Mouse (Mus musculus): ENCODE measurements around the gene Atp8b2.
A peak's percentile ranks its signal among the peaks of the same experiment; 100 is the strongest.

Gene Atp8b2

DNA sequence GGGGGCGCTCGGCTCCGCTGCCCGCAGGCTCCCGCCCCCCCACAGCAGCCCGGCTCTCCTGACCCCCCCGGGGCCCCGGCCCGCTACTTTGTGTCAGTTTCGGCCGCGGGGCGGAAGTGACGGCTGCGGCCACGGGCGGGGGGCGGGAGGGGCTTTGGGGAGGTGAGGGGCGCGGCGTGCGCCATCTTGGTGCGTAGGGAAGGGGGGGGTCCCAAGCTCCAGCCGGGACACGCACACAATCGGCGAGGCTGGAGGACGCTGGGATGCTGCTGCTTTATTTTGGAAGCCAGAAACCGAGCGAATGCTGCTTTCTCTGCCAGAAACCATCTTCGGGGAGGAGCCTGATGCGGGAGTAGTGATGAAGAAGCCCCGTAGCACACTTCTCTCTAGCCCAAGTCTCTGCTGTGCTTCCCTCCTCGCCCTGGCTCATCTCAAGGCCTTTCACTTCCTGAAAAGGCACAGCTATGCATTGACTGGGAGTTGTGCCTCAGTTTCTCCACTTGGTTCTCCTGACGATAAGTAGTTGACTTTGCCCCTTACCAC lies at the start of gene Atp8b2:
TSS of gene Atp8b2 (minus strand) at position 288 of the 543 bp plus-strand sequence.
- DNase-seq (ENCODE audit: low read depth, low spot score), result peak; percentile 69

GRCm38 (mm10) chr3:90010291-90010690 lies 47.0 kb upstream of the Atp8b2 start:
- DNase-seq (ENCODE audit: low read depth, low spot score), result no peak

DNA sequence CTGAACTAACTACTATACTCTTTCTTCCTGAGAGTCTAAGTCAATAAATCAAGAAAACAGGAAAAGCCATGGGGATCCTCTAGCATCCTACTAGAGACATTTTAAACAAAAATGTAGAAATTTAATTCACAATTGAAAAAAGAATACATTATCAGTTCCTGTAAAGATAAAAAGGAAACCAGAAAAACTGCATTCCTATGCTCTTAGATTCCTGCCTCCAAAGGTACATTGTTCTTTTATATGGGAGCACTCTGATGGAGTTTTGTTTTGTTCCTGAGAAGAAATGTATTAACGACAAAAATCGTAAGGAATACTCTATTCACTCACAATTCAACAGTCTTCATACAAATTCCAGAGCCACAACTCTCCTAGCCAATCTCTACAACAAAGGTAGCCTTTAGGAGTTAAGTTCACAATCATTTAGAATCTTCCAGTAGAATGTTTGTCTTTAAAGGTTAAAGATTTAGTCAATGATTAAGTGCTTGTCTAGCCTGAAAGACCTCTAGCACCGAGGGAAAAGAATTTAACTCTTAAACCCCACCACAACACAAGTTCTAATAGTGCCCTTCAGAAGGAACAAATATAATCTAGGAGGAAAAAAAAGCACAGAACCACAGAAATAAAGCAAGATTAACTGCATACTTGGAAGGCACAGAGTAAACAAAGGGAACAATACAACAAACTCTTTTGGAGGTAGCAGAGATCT lies 40.9 kb upstream of the Atp8b2 start:
- no peak for DNase-seq (ENCODE audit: low read depth, low spot score)

- no peak for DNase-seq (ENCODE audit: low read depth, low spot score)
These were observed 36.5 kb upstream of the Atp8b2 start for GRCm38 (mm10) chr3:89999830-90000229.

- no peak for DNase-seq (ENCODE audit: low read depth, low spot score)
These were observed 35.8 kb upstream of the Atp8b2 start for GRCm38 (mm10) chr3:89999090-89999489.

DNA sequence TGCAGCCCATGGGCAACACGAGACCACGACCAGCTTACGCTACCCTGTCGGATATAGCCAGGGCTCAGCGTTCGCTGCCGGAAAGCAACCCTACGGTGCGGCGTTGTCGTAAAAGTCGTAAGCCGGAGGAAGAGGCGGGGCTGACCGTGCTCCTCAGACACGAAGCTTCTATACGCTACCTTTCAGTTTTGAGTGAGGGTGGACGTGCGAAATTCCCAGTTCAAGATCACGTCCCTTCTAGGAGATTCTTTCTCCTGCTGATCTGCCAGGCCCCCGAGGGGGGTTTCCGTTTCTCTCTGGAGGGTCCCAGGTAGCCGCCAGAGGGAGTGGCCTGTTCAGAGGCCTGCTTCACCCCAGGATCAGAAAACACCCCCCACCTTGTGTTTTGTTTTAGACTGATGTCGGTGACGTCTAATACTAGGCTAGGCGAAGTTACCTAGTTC lies 35.3 kb upstream of the Atp8b2 start, which contains the start of gene Hax1:
TSS of gene Hax1 (minus strand) at position 169 of the 443 bp plus-strand sequence.
- peak; percentile 98 for DNase-seq (ENCODE audit: low read depth, low spot score)

- peak; percentile 76 for DNase-seq (ENCODE audit: low read depth, low spot score)
These were observed 34.6 kb upstream of the Atp8b2 start for GRCm38 (mm10) chr3:89997791-89998495.

DNA sequence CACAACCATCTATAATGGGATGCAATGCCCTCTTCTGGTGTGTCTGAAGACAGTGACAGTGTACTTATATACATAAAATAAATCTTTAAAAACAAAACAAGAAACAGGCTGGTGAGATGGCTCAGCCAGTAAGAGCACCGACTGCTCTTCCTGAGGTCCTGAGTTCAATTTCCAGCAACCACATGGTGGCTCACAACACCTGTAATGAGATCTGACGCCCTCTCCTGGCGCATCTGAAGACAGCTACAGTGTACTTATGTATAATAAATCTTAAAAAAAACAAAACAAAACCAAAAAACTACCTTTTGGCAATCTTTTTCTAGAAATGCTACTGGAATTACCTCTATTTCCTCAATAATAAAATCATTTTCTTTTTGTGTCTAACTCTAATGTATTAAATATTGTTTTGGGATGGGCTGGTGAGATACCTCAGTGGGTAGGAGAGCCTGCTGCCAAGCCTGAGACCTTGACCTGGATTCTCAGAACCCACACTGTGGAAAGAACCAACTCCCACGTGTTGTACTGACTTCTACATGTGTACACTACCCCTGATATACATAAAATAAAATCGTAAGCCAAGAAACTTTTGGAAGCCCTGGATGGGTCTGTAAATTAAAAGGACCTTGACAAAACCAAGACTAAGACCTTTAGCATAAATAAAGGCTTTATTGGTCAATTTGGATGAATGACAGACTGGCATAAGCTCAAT lies 31.7 kb upstream of the Atp8b2 start:
- DNase-seq (ENCODE audit: low read depth, low spot score), result peak; percentile 50

DNA sequence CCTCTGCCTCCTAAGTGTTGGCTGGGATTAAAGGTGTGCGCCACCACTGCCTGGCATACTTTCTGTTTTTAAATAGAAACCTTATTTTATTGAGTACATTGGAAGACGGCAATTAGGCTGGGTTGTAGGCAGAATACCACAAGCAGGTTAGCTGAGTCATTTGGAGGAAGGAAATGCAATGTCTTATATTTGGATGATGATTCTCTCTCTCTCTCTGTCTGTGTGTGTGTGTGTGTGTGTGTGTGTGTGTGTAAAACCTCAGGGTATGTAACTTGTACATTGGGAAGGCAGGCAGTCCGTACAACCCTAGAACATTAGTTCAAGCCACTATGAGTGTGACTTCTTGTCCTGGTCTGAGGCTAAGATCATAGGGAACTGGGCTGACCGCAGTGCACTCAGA lies 24.5 kb upstream of the Atp8b2 start:
- no peak for DNase-seq (ENCODE audit: low read depth, low spot score)

DNA sequence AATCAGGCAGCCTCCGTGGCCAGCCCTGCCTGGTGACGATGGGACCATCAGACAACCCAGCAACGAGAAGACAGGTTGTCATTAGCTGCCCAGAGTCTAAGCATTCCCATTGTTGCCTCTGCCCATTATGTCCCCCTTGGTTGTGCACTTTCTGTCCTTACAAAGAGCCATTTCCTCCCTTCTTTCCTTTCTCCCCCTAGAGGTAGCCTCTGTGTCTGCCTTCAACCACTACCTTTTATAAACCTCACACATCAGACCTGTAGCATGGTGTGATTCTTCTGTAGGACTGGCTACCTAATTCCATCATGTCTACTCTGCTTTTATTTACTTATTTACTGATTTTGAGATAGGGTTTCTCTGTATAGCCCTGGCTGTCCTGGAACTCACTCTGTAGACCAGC lies 23.9 kb upstream of the Atp8b2 start:
- DNase-seq (ENCODE audit: low read depth, low spot score), result peak; percentile 36

- DNase-seq (ENCODE audit: low read depth, low spot score), result peak; percentile 58
These were observed 19.1 kb upstream of the Atp8b2 start for GRCm38 (mm10) chr3:89982426-89982825.

GRCm38 (mm10) chr3:89976859-89977258 lies 13.6 kb upstream of the Atp8b2 start:
- no peak for DNase-seq (ENCODE audit: low read depth, low spot score)

DNA sequence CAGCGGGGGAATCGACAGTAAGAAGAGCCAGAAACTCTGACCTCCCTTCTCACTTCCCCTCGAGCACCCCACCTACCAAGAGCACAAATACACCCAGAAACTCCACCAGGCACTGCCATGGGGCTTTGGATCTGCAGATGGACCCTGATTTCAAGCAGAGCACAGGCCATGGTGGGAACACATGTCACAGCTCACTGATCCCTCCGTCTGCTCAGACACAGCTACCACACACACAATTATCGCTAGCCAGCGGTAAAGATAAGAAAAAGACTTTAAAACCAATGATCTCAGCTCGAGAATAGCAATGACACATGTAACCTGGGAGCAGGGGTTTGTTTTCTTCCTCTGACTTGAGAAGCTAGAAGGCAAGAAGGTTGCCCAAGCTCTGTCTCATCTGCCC lies 5.2 kb upstream of the Atp8b2 start:
- no peak for DNase-seq (ENCODE audit: low read depth, low spot score)

DNA sequence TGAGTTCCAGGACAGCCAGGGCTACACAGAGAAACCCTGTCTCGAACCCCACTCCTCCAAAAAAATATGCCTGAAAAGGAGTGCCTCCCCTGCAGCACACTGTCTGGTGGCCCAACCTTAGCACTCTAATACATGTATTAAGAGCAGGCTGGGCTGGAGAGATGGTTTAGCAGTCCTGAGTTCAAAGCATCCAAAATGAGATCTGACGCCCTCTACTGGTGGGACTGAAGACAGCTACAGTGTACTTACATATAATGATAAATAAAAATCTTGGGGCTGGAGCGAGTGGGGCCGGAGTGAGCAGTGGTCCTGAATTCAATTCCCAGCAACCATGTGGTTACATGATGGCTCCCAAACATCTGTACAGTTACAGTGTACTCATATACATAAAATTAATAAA lies 3.6 kb upstream of the Atp8b2 start:
- DNase-seq (ENCODE audit: low read depth, low spot score), result peak; percentile 88

DNA sequence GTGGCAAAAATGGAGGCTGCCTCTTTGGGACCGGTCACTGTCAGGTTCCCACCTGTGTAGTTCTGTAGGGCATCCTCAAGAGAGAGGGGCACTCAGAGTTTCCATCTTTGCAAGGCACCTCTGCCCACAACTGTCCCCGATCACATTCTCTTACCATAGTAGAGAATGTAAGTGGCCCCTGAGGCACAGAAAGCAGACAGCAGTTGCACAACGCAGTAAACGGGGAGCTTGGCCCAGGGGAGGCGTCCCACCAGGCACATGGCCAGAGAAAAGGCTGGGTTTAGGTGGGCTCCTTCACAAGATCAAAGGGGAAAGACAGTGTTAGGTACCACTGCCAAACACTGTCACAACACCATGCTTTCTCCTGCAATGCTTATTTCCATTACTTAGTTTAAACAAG lies 2.7 kb upstream of the Atp8b2 start:
- no peak for DNase-seq (ENCODE audit: low read depth, low spot score)

DNA sequence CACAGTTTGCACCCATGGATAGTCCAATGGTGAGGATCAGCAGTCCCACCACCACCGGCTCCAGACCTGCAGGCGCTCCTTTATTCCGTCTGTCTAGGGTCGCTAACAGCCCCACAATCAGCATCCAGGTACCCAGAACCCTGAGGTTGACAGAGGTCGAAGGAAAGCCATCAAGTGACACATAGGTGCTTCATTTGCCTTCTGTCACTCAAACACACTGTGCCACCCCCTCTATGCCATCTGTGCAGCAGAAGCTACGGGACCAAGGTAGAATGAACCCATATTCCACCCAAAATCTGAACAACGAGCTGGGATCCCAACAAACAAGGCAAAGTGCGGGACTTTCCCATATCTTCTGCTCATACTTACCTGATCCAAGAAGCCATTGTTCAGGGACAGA lies 2.2 kb upstream of the Atp8b2 start:
- DNase-seq (ENCODE audit: low read depth, low spot score), result no peak

- DNase-seq (ENCODE audit: low read depth, low spot score), result peak; percentile 93
These were observed 825 bp upstream of the Atp8b2 start for GRCm38 (mm10) chr3:89963926-89964739.

- no peak for DNase-seq (ENCODE audit: low read depth, low spot score)
These were observed 522 bp downstream of the Atp8b2 start for GRCm38 (mm10) chr3:89962751-89963220.

GRCm38 (mm10) chr3:89962059-89962750 lies 1.1 kb downstream of the Atp8b2 start:
- DNase-seq (ENCODE audit: low read depth, low spot score), result no peak

DNA sequence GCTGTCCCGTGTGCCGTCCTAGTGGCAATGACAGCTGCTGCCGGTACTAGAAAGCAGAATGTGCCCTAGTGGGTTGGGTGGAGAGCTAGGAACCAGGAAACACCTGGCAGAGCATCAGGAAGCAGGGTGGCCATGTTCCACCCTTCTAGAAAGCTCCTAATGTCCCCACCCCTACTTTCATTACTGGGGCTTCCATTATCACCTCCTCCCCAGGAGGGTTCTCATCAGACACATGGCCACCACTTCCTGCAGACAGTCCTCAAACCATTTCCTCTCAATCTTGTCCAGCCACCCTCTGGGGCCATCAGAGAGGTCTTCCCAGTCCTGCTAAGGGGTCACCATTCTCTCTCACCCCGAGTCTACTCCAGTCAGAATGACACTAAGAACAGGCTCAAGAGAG lies 1.9 kb downstream of the Atp8b2 start:
- DNase-seq (ENCODE audit: low read depth, low spot score), result no peak

GRCm38 (mm10) chr3:89960469-89960868 lies 2.8 kb downstream of the Atp8b2 start:
- DNase-seq (ENCODE audit: low read depth, low spot score), result peak; percentile 97

Data from ZHBTc4 (cell line).